Mouse (Mus musculus) spleen, postnatal 4 days (tissue): ENCODE results near the gene Sgk1.

Experiments used
- DNase-seq, 2 experiments: peaks; one replicate each; pipeline ENCODE4 v3.0.0; 2022; ENCODE audit warnings: low spot score in 2 of 2

The Sgk1 gene

GRCm38 (mm10) chr10:21882184-21883081 is at the start of gene Sgk1:
Sgk1 (plus strand) TSS chr10:21882184.
- peak in 1 of 2 experiments; percentile 66 for DNase-seq

GRCm38 (mm10) chr10:21832282-21832681 is 49.7 kb upstream of the Sgk1 start:
- no peak for DNase-seq

- DNase-seq, result no peak
Measured at GRCm38 (mm10) chr10:21833757-21834156, 48.2 kb upstream of the Sgk1 start.

GRCm38 (mm10) chr10:21835077-21835476 is 46.9 kb upstream of the Sgk1 start:
- no peak for DNase-seq

- DNase-seq, result no peak
Measured at GRCm38 (mm10) chr10:21839248-21840155, 42.5 kb upstream of the Sgk1 start.

GRCm38 (mm10) chr10:21843326-21843725 is 38.7 kb upstream of the Sgk1 start:
- DNase-seq, result no peak

GRCm38 (mm10) chr10:21843861-21844260 is 38.1 kb upstream of the Sgk1 start:
- DNase-seq, result no peak

- no peak for DNase-seq
Measured at GRCm38 (mm10) chr10:21844391-21844790, 37.6 kb upstream of the Sgk1 start.

- no peak for DNase-seq
Measured at GRCm38 (mm10) chr10:21845601-21846282, 36.2 kb upstream of the Sgk1 start.

- DNase-seq, result no peak
Measured at GRCm38 (mm10) chr10:21846366-21846765, 35.6 kb upstream of the Sgk1 start.

GRCm38 (mm10) chr10:21847026-21847820 is 34.8 kb upstream of the Sgk1 start:
- no peak for DNase-seq

GRCm38 (mm10) chr10:21847931-21848670 is 33.9 kb upstream of the Sgk1 start:
- DNase-seq, result no peak

GRCm38 (mm10) chr10:21849251-21849650 is 32.7 kb upstream of the Sgk1 start:
- DNase-seq, result no peak

GRCm38 (mm10) chr10:21850330-21850729 is 31.7 kb upstream of the Sgk1 start:
- no peak for DNase-seq

- DNase-seq, result no peak
Measured at GRCm38 (mm10) chr10:21853122-21853521, 28.9 kb upstream of the Sgk1 start.

GRCm38 (mm10) chr10:21853566-21854328 is 28.2 kb upstream of the Sgk1 start:
- no peak for DNase-seq

GRCm38 (mm10) chr10:21855338-21855737 is 26.6 kb upstream of the Sgk1 start:
- DNase-seq, result no peak

GRCm38 (mm10) chr10:21857676-21858075 is 24.3 kb upstream of the Sgk1 start:
- no peak for DNase-seq

GRCm38 (mm10) chr10:21858437-21858974 is 23.5 kb upstream of the Sgk1 start:
- DNase-seq, result no peak
